Mouse (Mus musculus): ENCODE measurements around the gene Erp27.
A peak's percentile ranks its signal among the peaks of the same experiment; 100 is the strongest.
"Not testable (repeated sequence)": the region's sequence is repeated elsewhere in the genome, so short reads cannot be mapped to it uniquely, and the experiment has no call there.

Gene Erp27

DNA sequence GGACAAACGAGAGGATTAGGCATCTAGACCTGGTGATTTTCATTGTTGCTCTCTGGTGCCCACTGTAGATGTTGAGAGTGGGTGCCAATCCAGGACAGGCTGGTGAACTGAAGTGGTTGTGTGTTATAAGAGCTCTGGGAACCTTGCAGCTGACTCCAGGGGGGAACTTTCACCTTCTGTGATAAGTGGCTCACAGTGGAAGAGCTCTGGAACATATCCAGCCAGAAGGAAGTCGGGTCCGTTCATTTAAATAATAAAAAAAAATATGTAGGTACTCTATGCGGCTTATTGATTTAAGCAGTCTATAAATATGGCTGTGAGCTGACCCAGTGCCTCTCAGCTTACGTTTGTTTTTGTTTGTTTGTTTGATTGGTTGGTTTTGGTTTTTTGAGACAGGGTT is at the start of gene Erp27:
Gene Erp27, minus strand, starts transcription at position 101 of the 400 bp plus-strand sequence.
- DNase-seq (ENCODE audit: low spot score in 2 of 2): no peak

DNA sequence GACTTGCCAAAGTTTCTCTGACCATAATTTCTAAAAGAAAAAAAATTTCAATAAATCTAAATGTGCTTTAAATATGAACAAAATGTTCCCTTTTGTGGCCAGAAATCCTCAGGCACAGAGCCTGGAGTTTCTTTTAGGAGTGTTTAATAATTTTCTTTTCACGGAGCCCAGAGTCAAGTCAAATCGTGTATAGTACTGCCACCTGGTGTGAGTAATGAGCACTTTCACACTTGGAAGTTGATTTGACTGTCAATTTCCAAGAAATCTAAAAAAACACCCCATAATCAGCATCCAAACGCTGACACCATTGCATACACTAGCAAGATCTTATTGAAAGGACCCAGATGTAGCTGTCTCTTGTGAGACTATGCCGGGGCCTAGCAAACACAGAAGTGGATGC is 46.9 kb upstream of the Erp27 start:
- not testable (repeated sequence) for DNase-seq (ENCODE audit: low spot score in 2 of 2)

GRCm38 (mm10) chr6:136967466-136967865 is 45.5 kb upstream of the Erp27 start:
- DNase-seq (ENCODE audit: low spot score in 2 of 2): no peak

GRCm38 (mm10) chr6:136965912-136966311 is 43.9 kb upstream of the Erp27 start:
- DNase-seq (ENCODE audit: low spot score in 2 of 2): no peak

DNA sequence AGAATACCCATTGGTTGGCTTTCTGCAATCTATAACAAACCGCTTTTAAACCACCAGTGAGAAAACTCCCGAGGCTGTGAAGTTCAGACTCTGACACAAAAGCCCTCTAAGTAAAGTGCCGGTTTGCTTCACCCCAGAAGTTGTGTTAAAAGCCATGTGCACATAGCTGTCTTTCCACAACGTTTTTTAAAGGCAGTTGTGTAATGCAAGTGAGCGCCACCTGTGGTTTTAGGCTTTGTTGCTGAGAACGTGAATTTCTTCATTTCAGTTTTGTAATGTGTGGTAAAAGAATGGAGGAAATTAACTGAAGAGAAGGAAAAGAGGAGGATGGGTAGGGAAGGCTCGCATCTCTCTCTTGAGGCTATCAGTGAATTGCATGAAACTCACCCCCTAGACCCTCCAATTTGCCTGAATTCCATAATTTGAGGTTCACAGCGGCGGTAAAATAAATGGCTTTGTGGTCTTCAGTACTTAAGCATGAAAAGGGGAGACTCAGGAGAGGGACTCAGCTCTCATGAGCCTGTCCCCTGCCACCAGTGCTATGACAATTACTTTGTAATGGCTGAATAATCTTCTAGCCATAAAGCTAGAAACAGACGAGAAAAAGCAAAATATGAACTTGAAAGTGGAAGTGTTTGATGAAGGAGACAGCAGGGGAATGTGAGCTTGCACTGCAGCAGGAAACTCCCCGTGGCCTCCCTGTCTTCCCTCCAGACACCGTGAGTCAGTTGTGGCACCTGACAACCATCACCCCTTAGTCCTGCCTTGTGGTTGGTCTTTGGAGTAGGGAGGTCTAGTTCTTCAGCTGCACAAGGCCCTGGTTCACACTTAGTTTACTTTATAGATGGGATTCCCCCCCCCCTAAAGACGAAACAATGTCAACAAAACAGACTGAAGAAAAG is 42.9 kb upstream of the Erp27 start:
- no peak for DNase-seq (ENCODE audit: low spot score in 2 of 2)

DNA sequence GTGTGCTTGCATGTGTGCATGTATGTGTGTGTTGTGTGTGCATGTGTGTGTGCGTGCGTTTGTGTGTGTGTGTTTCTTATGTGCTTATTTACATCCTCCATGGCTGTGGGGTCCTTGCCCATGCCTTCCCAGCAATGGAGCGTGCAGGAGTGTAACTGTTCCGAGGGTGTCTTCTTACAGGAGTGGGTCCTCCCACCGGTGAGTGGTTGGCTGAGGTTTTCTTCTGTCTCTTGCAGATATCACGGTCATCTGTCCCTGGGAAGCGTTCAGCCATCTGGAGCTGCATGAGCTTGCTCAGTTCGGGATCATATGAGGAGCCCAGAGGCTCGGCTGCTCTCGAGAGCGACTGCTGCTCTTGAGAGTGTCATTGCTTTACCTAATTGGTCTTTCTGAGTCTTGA is 41.0 kb upstream of the Erp27 start:
- no peak for DNase-seq (ENCODE audit: low spot score in 2 of 2)

DNA sequence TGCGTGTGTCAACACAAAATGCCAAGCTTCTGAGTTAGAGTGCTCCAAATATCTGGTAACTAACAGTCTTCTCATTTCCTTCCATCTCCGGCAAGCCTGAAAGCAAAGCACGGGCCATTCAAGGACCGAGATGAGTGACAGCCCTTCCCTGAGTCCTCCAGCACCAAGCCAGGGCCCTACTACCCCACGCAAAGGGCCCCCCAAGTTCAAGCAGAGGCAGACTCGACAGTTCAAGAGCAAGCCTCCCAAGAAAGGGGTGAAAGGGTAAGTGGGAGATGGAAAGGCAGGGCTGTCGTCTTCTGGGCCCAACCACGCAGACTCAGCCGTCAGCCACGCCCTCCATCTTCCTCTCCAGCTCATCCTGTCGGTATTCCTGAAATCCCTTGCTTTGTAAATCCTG is 37.2 kb upstream of the Erp27 start:
- DNase-seq (ENCODE audit: low spot score in 2 of 2): no peak

- no peak for DNase-seq (ENCODE audit: low spot score in 2 of 2)
Observed at GRCm38 (mm10) chr6:136957062-136957461, 35.1 kb upstream of the Erp27 start.

DNA sequence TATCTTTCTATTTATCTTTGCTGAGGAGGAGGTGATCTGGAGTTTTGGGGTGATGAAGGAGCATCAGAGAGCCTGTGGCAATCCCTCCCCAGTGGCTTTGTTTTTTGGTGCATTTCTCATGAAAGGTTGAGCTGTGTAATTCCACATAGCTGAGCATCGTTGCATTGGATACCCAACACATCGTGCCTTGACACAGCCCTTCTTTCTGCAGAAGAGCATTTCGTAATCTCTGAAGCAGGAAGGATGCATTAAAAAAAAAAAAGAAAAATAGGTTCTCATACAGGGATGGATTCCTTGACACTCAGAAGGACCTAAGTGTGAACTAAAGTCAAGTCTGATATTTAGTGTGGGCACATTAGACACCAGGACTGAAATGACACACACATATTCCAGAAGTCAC is 33.3 kb upstream of the Erp27 start:
- DNase-seq (ENCODE audit: low spot score in 2 of 2): no peak

- no peak for DNase-seq (ENCODE audit: low spot score in 2 of 2)
Observed at GRCm38 (mm10) chr6:136954715-136955114, 32.7 kb upstream of the Erp27 start.

- DNase-seq (ENCODE audit: low spot score in 2 of 2): no peak
Observed at GRCm38 (mm10) chr6:136954192-136954591, 32.2 kb upstream of the Erp27 start.

DNA sequence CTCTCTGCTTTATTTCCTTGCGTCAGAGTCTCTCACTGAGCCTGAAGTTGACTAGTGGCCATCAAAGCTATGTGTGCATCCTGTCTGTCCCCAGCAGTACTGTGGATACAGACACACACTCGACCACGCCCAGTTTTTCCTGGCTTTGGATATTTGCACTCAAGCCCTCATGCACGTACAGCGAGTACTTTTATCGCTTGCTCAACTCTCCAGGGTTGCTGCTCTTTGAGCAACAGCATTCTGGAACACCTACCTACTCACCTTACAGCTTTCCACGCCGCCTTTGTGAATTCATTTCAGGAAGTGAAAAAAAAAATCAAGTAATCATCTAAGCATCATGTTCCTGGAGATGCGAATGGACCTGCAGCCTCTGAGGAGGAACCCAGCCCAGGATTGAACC is 30.9 kb upstream of the Erp27 start:
- no peak for DNase-seq (ENCODE audit: low spot score in 2 of 2)

GRCm38 (mm10) chr6:136950171-136950570 is 28.2 kb upstream of the Erp27 start:
- no peak for DNase-seq (ENCODE audit: low spot score in 2 of 2)

- DNase-seq (ENCODE audit: low spot score in 2 of 2): no peak
Observed at GRCm38 (mm10) chr6:136947716-136948115, 25.7 kb upstream of the Erp27 start.

DNA sequence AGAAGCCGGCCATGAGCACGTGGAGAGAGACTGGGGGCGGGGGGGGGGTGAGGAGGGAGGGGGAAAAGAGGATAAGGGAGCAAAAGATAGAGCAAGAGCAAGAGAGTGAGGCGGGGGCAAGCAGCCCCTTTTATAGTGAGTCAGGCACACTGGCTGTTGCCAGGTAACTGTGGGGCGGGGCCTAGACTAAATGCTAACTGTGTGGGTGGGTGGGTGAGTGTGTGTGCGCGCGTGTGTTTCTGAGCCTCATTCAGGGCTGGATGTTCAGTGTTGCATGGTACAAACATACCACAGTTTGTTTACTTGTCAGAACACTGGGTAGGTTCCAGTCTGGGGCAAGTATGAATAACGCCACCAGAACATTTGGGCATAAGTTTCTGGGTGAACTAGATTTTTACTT is 25.0 kb upstream of the Erp27 start:
- DNase-seq (ENCODE audit: low spot score in 2 of 2): no peak

DNA sequence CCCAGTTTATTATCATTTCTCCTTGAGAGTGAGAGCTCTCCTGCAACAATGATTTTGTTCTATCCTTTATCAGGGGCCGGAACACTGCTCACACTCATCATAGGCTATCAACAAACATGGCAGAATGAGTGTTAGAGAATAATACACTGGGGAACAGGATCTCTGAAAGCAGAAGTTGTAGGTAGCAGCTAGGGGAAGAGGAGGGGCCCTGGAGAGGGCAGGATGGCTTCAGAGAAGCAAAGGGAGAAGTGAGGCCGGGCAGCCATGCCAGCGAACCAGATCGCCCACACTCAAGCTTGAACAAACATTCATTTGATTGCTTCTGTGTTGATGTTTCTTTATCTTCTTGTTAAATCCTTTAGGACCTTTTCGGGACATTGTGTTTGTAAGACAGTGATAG is 24.3 kb upstream of the Erp27 start:
- peak in 1 of 2 experiments; percentile 35 for DNase-seq (ENCODE audit: low spot score in 2 of 2)

- no peak for DNase-seq (ENCODE audit: low spot score in 2 of 2)
Observed at GRCm38 (mm10) chr6:136944511-136944910, 22.5 kb upstream of the Erp27 start.

DNA sequence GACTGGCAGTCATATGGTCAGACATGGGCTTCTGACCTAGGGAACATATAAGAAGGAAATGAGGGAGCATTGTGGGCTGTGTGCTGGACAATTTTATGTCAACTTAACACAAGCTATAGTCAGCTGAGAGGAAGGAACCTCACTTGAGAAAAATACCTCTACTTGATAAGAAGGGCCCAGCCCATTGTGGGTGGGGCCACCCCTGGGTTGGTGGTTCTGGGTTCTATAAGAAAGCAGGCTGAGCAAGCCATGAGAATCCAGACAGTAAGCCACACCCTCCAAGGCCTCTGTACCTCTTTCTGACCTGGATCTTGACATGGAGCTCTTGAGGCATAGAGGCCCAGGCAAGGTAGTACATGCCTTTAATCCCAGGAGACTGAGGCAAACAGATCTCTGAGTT is 21.4 kb upstream of the Erp27 start:
- no peak for DNase-seq (ENCODE audit: low spot score in 2 of 2)

DNA sequence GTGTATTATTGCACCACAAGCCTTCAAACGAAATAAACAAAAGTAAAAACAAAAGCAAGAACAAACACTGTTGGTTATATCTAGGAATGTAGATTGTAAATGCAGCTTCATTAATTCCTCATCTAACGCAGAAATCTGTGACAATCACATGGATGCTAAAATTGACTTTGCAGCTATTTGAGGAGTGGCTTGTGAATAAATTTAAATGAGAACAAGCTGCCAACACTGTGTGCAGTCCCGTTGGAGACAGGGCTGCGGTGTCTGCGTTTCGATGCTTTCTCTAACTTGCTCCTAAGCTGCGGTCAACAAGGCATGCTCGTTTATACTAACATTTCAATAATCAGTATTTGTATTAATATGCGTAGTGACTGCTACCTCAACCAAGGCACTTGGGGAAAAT is 20.3 kb upstream of the Erp27 start:
- no peak for DNase-seq (ENCODE audit: low spot score in 2 of 2)

GRCm38 (mm10) chr6:136941051-136942021 is 19.4 kb upstream of the Erp27 start, which contains the start of gene Arhgdib:
TSS of gene Arhgdib (minus strand) at chr6:136941899.
- peak in 1 of 2 experiments; percentile 27 for DNase-seq (ENCODE audit: low spot score in 2 of 2)

DNA sequence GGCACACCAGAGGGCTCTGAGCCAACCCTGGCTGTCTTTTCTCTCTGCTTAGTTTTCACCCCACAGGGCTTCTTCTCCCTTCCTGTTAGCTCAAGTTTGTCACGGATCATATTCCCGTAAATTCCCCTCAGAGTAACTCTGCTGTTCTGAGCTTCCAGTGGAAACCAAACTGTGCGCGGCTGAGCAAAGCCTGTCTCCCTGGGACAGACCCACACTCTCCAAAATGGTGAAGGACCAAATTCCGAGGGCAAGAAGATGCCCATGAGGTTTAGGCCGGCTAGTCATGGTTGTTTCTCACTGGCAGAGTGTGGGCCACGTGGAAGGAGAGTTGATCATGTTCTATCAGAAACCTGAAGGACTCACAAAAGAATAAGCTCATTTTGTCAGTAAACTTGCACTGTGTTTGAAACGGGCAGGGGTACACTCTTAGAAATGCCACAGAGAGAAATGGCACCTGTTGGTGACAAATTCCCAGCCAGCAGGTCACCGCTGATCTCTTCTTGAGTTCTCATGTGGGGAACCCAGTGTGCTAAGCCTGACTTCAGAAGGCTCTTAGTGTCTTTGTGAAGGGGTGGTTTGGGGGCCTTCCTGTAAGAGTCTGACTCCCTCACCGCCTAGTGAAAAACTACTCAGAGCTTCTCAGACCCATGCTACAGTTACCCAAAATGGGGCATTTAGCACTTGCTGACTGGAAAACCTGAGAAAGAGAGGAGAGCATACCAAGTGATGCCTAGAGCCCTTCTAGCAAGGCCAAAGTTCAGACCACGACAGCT is 18.4 kb upstream of the Erp27 start:
- DNase-seq (ENCODE audit: low spot score in 2 of 2): no peak

Measured in spleen, postnatal 14 days (tissue).